Mouse (Mus musculus) forebrain, embryonic 11.5 days (tissue): ENCODE data around the gene Immp2l. TPM values are rescaled to one million over a fixed set of nuclear protein-coding genes. Genes with fewer than 3 reads are reported as not detected.

Experiments
- ATAC-seq: fragments of 200-750 bp; cut with Nextera tagmentation; replicated peaks from 2 replicates; pipeline ENCODE4 v1.8.0; 2017; ENCODE audit warnings: moderate TSS enrichment; ENCODE audit not compliant: low FRiP score
- DNase-seq: peaks from one replicate; pipeline ENCODE4 v3.0.0-alpha.2; 2017; ENCODE audit warnings: low spot score
- H3K27ac ChIP-seq: fragments of 300-500 bp; sonication (generic); 2 replicates; pipeline ENCODE4 v1.5.1; 2014; ENCODE audit warnings: low read depth, low read length
- H3K27me3 ChIP-seq: fragments of 300-500 bp; sonication (generic); 2 replicates; pipeline ENCODE4 v1.6.1; 2014; ENCODE audit warnings: mild to moderate bottlenecking, low read length, mixed read lengths; ENCODE audit not compliant: control insufficient read depth, insufficient read depth
- H3K36me3 ChIP-seq: fragments of 300-500 bp; sonication (generic); 2 replicates; pipeline ENCODE4 v1.6.1; 2014; ENCODE audit warnings: mild to moderate bottlenecking, low read length, moderate library complexity, mixed read lengths; ENCODE audit not compliant: control insufficient read depth, insufficient read depth
- H3K4me1 ChIP-seq: fragments of 300-500 bp; sonication (generic); replicated peaks from 2 replicates; pipeline ENCODE4 v1.6.1; 2014; ENCODE audit warnings: low read length, mixed read lengths; ENCODE audit not compliant: control insufficient read depth, insufficient read depth
- H3K4me2 ChIP-seq: fragments of 300-500 bp; sonication (generic); 2 replicates; pipeline ENCODE4 v1.6.1; 2014; ENCODE audit warnings: low read depth, mild to moderate bottlenecking, low read length, moderate library complexity, mixed read lengths; ENCODE audit not compliant: severe bottlenecking
- H3K4me3 ChIP-seq: fragments of 300-500 bp; sonication (generic); 2 replicates; pipeline ENCODE4 v1.5.1; 2014; ENCODE audit warnings: low read depth, low read length
- H3K9ac ChIP-seq: fragments of 300-500 bp; sonication (generic); 2 replicates; pipeline ENCODE4 v1.6.1; 2014; ENCODE audit warnings: low read length
- H3K9me3 ChIP-seq: fragments of 300-500 bp; sonication (generic); 2 replicates; pipeline ENCODE4 v1.6.1; 2016; ENCODE audit warnings: low read length, mixed read lengths; ENCODE audit not compliant: control insufficient read depth
- whole genome bisulfite sequencing: fragments of 180-500 bp; shearing (Covaris S2); extraction: QIAGEN DNeasy Blood & Tissue Kit; methylation state at CpG from one replicate; pipeline ENCODE4 v1.1.7; 2014; 5-methylcytosine and 5-hydroxymethylcytosine counted together
- polyA plus RNA-seq: library from polyadenylated mRNA; unstranded; fragments of >200 nt; fragmentation: Nextera tagmentation; extraction: Ambion mirVana; gene quantifications from 2 replicates; pipeline ENCODE4 v1.2.1, GENCODE M21; 2014

Immp2l gene
- polyA plus RNA-seq, 1 experiment from 2014 or later = 10.9 TPM

- Histone ChIP-seq H3K9ac (no peak overlapping the region), H3K36me3 (no peaks in the 10 kb centered on the region), H3K9me3 (no peaks in the 10 kb centered on the region), H3K27ac (no peak overlapping the region), H3K4me2 (no peak overlapping the region), H3K27me3 (no peaks in the 10 kb centered on the region), H3K4me1 (no peaks in the 10 kb centered on the region), H3K4me3 (no peak overlapping the region)
- DNase-seq (no peak), ATAC-seq (no peak)
- WGBS = 52% methylated on average over 2 of the region's 2 CpGs
Measured at GRCm38 (mm10) chr12:41231966-41232365, 208.1 kb downstream of the Immp2l start.

- no peaks in the 10 kb centered on the region for H3K4me1 ChIP-seq
- no peaks in the 10 kb centered on the region for H3K36me3 ChIP-seq
- DNase-seq (no peak), ATAC-seq (no peak)
- no peak overlapping the region for H3K27ac ChIP-seq
- 81% methylated on average over 3 of the region's 3 CpGs for WGBS
- H3K4me3 ChIP-seq = no peak overlapping the region
- H3K9ac ChIP-seq = no peak overlapping the region
- no peak overlapping the region for H3K4me2 ChIP-seq
- H3K9me3 ChIP-seq = no peaks in the 10 kb centered on the region
- H3K27me3 ChIP-seq = no peaks in the 10 kb centered on the region
Measured at GRCm38 (mm10) chr12:41237880-41238279, 214.0 kb downstream of the Immp2l start.

GRCm38 (mm10) chr12:41241221-41241620 is 217.3 kb downstream of the Immp2l start:
- Histone ChIP-seq H3K27ac (no peak overlapping the region), H3K4me1 (no peaks in the 10 kb centered on the region), H3K9me3 (no peaks in the 10 kb centered on the region), H3K4me2 (no peak overlapping the region), H3K36me3 (no peaks in the 10 kb centered on the region), H3K27me3 (no peaks in the 10 kb centered on the region), H3K4me3 (no peak overlapping the region), H3K9ac (no peak overlapping the region)
- no peak for ATAC-seq
- DNase-seq = no peak
- 80% methylated on average over 2 of the region's 2 CpGs for WGBS

GRCm38 (mm10) chr12:41248254-41248653 is 224.4 kb downstream of the Immp2l start:
- H3K9ac ChIP-seq = no peak overlapping the region
- H3K4me2 ChIP-seq = no peak overlapping the region
- no peak overlapping the region for H3K27ac ChIP-seq
- no peaks in the 10 kb centered on the region for H3K9me3 ChIP-seq
- DNase-seq (no peak), ATAC-seq (no peak)
- H3K4me3 ChIP-seq = no peak overlapping the region
- 96% methylated on average over 1 of the region's 1 CpGs for WGBS
- no peaks in the 10 kb centered on the region for H3K27me3 ChIP-seq
- no peaks in the 10 kb centered on the region for H3K36me3 ChIP-seq
- no peaks in the 10 kb centered on the region for H3K4me1 ChIP-seq

GRCm38 (mm10) chr12:41250123-41250522 is 226.2 kb downstream of the Immp2l start:
- DNase-seq = no peak
- no peaks in the 10 kb centered on the region for H3K4me1 ChIP-seq
- no peaks in the 10 kb centered on the region for H3K9me3 ChIP-seq
- ATAC-seq = no peak
- no peak overlapping the region for H3K4me3 ChIP-seq
- no peaks in the 10 kb centered on the region for H3K36me3 ChIP-seq
- WGBS = 84% methylated on average over 3 of the region's 3 CpGs
- no peak overlapping the region for H3K9ac ChIP-seq
- no peaks in the 10 kb centered on the region for H3K27me3 ChIP-seq
- no peak overlapping the region for H3K4me2 ChIP-seq
- no peak overlapping the region for H3K27ac ChIP-seq

GRCm38 (mm10) chr12:41257905-41258304 is 234.0 kb downstream of the Immp2l start:
- Histone ChIP-seq H3K27ac (no peak overlapping the region), H3K36me3 (no peaks in the 10 kb centered on the region), H3K27me3 (no peaks in the 10 kb centered on the region), H3K4me2 (no peak overlapping the region), H3K9ac (no peak overlapping the region), H3K4me3 (no peak overlapping the region), H3K4me1 (no peaks in the 10 kb centered on the region), H3K9me3 (no peaks in the 10 kb centered on the region)
- ATAC-seq = no peak
- 26% methylated on average over 2 of the region's 2 CpGs for WGBS
- no peak for DNase-seq

GRCm38 (mm10) chr12:41259608-41260007 is 235.7 kb downstream of the Immp2l start:
- no peak overlapping the region for H3K27ac ChIP-seq
- ATAC-seq = no peak
- no peak overlapping the region for H3K4me3 ChIP-seq
- no peak for DNase-seq
- WGBS = 79% methylated on average over 2 of the region's 2 CpGs
- H3K27me3 ChIP-seq = no peaks in the 10 kb centered on the region
- H3K36me3 ChIP-seq = no peaks in the 10 kb centered on the region
- no peak overlapping the region for H3K4me2 ChIP-seq
- no peak overlapping the region for H3K9ac ChIP-seq
- H3K4me1 ChIP-seq = no peaks in the 10 kb centered on the region
- no peaks in the 10 kb centered on the region for H3K9me3 ChIP-seq

GRCm38 (mm10) chr12:41274136-41274535 is 250.2 kb downstream of the Immp2l start:
- H3K4me3 ChIP-seq = no peak overlapping the region
- WGBS = 93% methylated on average over 8 of the region's 8 CpGs
- ATAC-seq = no peak

GRCm38 (mm10) chr12:41275361-41275760 is 251.5 kb downstream of the Immp2l start:
- DNase-seq (no peak), ATAC-seq (no peak)
- Histone ChIP-seq H3K36me3 (no peaks in the 10 kb centered on the region), H3K27me3 (no peaks in the 10 kb centered on the region), H3K27ac (no peak overlapping the region), H3K4me1 (no peaks in the 10 kb centered on the region), H3K4me3 (no peak overlapping the region), H3K9ac (no peak overlapping the region), H3K9me3 (no peaks in the 10 kb centered on the region), H3K4me2 (no peak overlapping the region)
- 63% methylated on average over 3 of the region's 3 CpGs for WGBS

More at GRCm38 (mm10) chr12:41274136-41274535, 250.2 kb downstream of the Immp2l start:
- H3K9ac ChIP-seq = no peak overlapping the region
- no peak overlapping the region for H3K4me2 ChIP-seq
- no peaks in the 10 kb centered on the region for H3K4me1 ChIP-seq
- H3K27me3 ChIP-seq = no peaks in the 10 kb centered on the region
- no peaks in the 10 kb centered on the region for H3K36me3 ChIP-seq
- H3K27ac ChIP-seq = no peak overlapping the region
- DNase-seq = peak; percentile 42
- H3K9me3 ChIP-seq = no peaks in the 10 kb centered on the region
